Mouse (Mus musculus) heart, adult 2 months (tissue): ENCODE measurements around the gene Plb1.

Experiments used
- CTCF ChIP-seq: fragments of 200-600 bp; IDR thresholded peaks from 2 replicates; pipeline ENCODE4 v1.8.1; 2022; ENCODE audit warnings: antibody characterized with exemption, mild to moderate bottlenecking, moderate library complexity
- EP300 ChIP-seq: fragments of 200-500 bp; IDR thresholded peaks from 2 replicates; pipeline ENCODE4 v1.6.1; 2011; ENCODE audit warnings: low read depth, low read length, control low read depth; ENCODE audit not compliant: insufficient read depth
- POLR2A ChIP-seq: fragments of 200-500 bp; IDR thresholded peaks from 2 replicates; pipeline ENCODE4 v1.6.1; 2011; ENCODE audit warnings: mild to moderate bottlenecking, low read depth, low read length, control low read depth; ENCODE audit not compliant: insufficient read depth

DNA sequence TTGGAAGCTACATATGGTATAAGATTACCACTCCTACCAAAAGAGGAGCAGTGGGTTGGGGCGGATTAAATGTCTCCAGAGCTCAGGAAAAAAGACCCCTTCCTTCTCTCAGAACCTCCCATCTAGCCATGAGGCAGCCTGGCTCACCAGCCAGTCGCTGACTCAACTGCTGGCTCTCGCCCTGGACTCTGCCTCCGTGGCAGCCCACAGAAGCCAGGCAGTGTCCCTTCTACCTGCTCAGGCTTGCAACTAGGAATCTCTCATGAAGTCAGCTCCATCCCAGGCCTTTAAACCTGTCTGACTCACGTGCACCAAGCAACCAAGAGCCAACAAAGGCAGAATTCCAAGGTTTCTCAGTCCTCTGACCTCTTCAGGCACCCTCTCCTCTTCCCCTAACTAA lies 103.6 kb downstream of the Plb1 start:
- no peak for TF ChIP-seq POLR2A
- TF ChIP-seq CTCF: no peak
- no peak for TF ChIP-seq EP300
